Mouse (Mus musculus) liver, postnatal 0 days (tissue): ENCODE data around the gene 4933406M09Rik.

Source experiments
- CTCF ChIP-seq: sonication (generic); IDR thresholded peaks from 2 replicates; pipeline ENCODE4 v1.5.1; 2016; ENCODE audit warnings: antibody characterized with exemption, low read depth
- EP300 ChIP-seq: IDR thresholded peaks from 2 replicates; pipeline ENCODE4 v1.6.1; 2016; ENCODE audit warnings: antibody characterized with exemption, low read depth, mild to moderate bottlenecking

DNA sequence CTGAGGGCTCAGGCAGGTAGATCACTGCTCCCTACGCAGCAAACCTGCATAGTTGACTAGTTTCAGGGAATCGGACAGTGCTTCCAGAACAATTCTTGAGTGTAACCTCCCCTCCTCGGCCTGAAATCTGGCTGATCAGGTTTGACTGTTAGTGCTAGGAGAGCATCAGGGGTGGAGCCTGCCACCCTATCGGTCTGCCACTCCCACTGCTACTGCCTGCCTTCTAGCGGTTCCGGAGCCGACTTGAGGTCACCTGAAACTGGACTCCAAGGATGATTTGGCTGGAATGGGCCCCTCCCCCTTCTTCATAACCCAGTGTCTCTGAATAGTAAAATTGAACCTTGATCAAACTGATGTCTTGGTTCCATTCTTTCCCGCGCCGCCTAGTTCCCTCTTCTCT lies 47.3 kb downstream of the 4933406M09Rik start:
- no peak for TF ChIP-seq EP300
- no peak for TF ChIP-seq CTCF
